Mouse (Mus musculus) C2C12 (cell line): ENCODE results near the gene Nrxn1. TPM values are rescaled to one million over a fixed set of nuclear protein-coding genes. Genes with fewer than 3 reads are reported as not detected.

ENCODE experiments used
- H3K27me3 ChIP-seq: one replicate; pipeline ENCODE4 v1.6.1; 2011; ENCODE audit not compliant: control insufficient read depth, insufficient read depth, insufficient read length
- H3K36me3 ChIP-seq: one replicate; pipeline ENCODE4 v1.6.1; 2011; ENCODE audit not compliant: control insufficient read depth, insufficient read depth
- H3K4me3 ChIP-seq: one replicate; pipeline ENCODE4 v1.5.1; 2011; ENCODE audit warnings: mild to moderate bottlenecking, control low read depth; ENCODE audit not compliant: poor library complexity, insufficient read depth, severe bottlenecking
- H3K79me2 ChIP-seq: one replicate; pipeline ENCODE4 v1.6.1; 2011; ENCODE audit not compliant: control insufficient read depth, insufficient read depth
- H3K79me3 ChIP-seq: one replicate; pipeline ENCODE4 v1.6.1; 2011; ENCODE audit warnings: low read depth, control low read depth
- H3ac ChIP-seq: one replicate; pipeline ENCODE3; 2011; ENCODE audit warnings: low read depth; ENCODE audit not compliant: control insufficient read depth, insufficient read length
- CEBPB ChIP-seq: IDR thresholded peaks from one replicate; pipeline ENCODE4 v1.6.1; 2011; ENCODE audit warnings: low read depth, mild to moderate bottlenecking, control low read depth, moderate library complexity
- CTCF ChIP-seq: IDR thresholded peaks from one replicate; pipeline ENCODE4 v1.5.1; 2011; ENCODE audit not compliant: control insufficient read depth, insufficient read depth, insufficient read length
- FOSL1 ChIP-seq: IDR thresholded peaks from one replicate; pipeline ENCODE4 v1.8.0; 2011; ENCODE audit warnings: mild to moderate bottlenecking, low read length; ENCODE audit not compliant: poor library complexity, insufficient read depth, severe bottlenecking
- MAX ChIP-seq: IDR thresholded peaks from one replicate; pipeline ENCODE4 v1.6.1; 2011; ENCODE audit warnings: mild to moderate bottlenecking, control low read depth
- MYOD1 ChIP-seq: IDR thresholded peaks from one replicate; pipeline ENCODE4 v1.6.1; 2011; ENCODE audit warnings: low read depth; ENCODE audit not compliant: control insufficient read depth, insufficient read length
- MYOG ChIP-seq: IDR thresholded peaks from one replicate; pipeline ENCODE4 v1.6.1; 2011; ENCODE audit not compliant: control insufficient read depth, insufficient read length; ENCODE audit errors: extremely low read depth
- USF1 ChIP-seq: IDR thresholded peaks from one replicate; pipeline ENCODE4 v1.6.1; 2011; ENCODE audit warnings: low read depth, mild to moderate bottlenecking, control low read depth, moderate library complexity
- polyA plus RNA-seq: library from polyadenylated mRNA; unstranded; fragments of >200 nt; fragmentation: generic; extraction: Trizol; gene quantifications from one replicate; pipeline ENCODE4 v1.2.1, GENCODE M21; 2012; ENCODE audit warnings: missing spikeins

Gene Nrxn1
- polyA plus RNA-seq, 1 experiment = 0.22 TPM

DNA sequence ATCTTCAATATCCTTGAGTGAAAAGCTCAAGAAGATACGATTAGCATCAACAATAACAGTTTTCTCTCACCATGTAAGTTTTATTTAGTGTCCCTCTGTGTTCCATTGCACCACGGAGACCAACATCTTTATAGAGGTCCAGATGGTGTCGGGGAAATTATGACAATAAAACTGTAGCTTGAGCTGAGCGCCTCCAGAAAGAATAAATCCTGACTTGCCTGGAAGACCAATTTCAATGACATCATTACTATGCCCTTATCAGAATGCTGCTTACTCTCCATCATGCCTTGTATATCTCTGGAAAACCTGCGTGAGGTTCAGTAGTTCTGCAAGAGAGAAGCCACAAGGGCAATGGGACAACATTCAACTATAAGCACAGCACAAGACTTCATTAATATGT is 187.7 kb downstream of the Nrxn1 start:
- H3ac ChIP-seq = no peak overlapping the region
- H3K36me3 ChIP-seq = no peaks in the 10 kb centered on the region
- H3K79me3 ChIP-seq = no peaks in the 10 kb centered on the region
- H3K79me2 ChIP-seq = no peaks in the 10 kb centered on the region
- H3K4me3 ChIP-seq = no peak overlapping the region
- TF ChIP-seq FOSL1 (no peak), USF1 (no peak), CEBPB (no peak), MYOG (no peak), MAX (no peak)
- no peaks in the 10 kb centered on the region for H3K27me3 ChIP-seq

DNA sequence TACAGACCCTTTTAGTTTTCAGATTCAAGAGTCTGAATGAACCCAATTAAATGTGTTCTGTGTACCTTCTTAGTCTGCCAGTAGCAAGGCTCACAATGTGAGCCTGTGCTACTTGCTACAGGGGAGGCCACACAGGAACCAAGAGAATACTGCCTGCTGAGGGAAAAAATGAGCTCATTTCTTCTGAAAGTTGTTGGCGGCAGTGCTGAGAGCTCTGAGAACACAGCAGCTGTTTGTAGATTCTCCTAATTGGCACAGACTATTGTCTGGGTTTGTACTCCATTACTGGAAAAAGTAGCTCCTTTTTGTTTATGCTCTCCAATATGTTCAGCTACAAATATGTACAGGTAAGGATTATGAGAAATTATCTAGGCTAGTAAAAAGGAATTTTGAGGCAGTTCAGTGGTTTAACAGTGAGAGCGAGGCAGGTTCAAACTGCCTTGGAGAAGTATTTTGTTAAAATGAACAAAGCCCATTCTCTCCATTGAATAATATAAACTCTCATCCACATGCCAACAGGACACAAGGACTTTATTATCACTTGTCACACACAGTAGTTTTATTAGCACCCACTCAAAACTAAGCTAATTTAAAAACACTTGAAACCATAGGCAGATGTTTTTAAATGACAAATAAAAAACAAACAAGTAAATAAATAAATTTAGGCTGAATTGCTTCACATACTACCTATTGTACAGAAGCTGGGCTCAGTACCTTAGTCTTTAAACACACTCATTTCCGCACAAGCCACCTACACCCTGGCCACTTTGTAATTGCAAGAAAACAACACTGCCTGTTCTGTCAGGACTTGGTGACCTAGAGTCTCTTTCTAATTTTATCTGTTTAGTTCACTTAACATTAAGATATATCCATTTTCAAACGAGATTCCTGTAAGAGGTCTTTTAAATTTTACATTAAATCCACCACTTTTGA is 200.3 kb downstream of the Nrxn1 start:
- H3K79me3 ChIP-seq = no peaks in the 10 kb centered on the region
- H3K27me3 ChIP-seq = no peaks in the 10 kb centered on the region
- TF ChIP-seq FOSL1 (no peak), MYOD1 (no peak), CTCF (no peak), MAX (no peak), MYOG (no peak), USF1 (no peak), CEBPB (no peak)
- H3K4me3 ChIP-seq = no peak overlapping the region
- H3K79me2 ChIP-seq = no peaks in the 10 kb centered on the region
- no peak overlapping the region for H3ac ChIP-seq
- no peaks in the 10 kb centered on the region for H3K36me3 ChIP-seq

DNA sequence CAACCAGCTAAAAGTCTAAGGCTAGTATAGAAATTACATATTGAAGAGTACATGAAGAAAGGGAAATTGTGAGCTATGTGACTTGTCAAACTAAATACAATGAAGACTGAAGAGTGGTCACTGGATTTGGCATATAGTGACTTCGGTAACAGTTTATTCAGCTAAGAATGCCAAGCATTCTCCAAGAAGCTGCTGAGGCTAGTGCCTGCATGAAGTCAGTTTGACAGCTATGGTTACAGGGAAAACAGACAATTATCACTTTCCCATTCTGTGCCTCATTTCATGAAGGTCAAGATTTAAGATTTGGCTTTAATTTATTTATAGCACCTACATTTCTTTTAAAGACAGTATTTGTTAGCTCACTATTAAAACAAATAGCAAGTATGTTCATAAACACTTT is 201.2 kb downstream of the Nrxn1 start:
- H3K79me2 ChIP-seq = no peaks in the 10 kb centered on the region
- H3K27me3 ChIP-seq = no peaks in the 10 kb centered on the region
- H3K4me3 ChIP-seq = no peak overlapping the region
- TF ChIP-seq FOSL1 (no peak), MYOD1 (no peak), MAX (no peak), CEBPB (no peak), USF1 (no peak)
- H3K36me3 ChIP-seq = no peaks in the 10 kb centered on the region
- no peaks in the 10 kb centered on the region for H3K79me3 ChIP-seq
- H3ac ChIP-seq = no peak overlapping the region

DNA sequence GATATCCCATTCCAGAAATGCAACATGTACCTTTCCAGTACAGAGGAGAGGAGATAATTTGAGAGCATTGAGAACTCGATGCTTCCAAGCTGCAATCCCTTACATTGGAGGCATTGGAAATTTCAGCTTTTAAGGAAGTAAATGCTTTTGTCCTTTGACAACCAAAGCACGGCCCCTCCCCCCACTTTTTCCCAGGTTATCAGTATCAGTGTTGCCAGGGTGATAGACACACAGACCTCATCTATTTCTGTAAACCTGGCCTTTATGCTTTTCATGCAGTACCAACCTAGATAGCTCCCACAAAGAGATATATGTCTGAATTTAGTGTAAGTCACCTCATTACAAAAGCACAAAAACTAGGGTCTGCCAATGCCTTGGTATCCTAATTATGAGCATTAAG is 235.6 kb downstream of the Nrxn1 start:
- Histone ChIP-seq H3ac (no peak overlapping the region), H3K27me3 (no peaks in the 10 kb centered on the region), H3K36me3 (no peaks in the 10 kb centered on the region), H3K79me3 (no peaks in the 10 kb centered on the region), H3K79me2 (no peaks in the 10 kb centered on the region), H3K4me3 (no peak overlapping the region)
- no peak for TF ChIP-seq MYOG
- no peak for TF ChIP-seq MAX
- TF ChIP-seq CTCF = no peak
- no peak for TF ChIP-seq FOSL1
- no peak for TF ChIP-seq USF1
- TF ChIP-seq MYOD1 = no peak
- TF ChIP-seq CEBPB = no peak

DNA sequence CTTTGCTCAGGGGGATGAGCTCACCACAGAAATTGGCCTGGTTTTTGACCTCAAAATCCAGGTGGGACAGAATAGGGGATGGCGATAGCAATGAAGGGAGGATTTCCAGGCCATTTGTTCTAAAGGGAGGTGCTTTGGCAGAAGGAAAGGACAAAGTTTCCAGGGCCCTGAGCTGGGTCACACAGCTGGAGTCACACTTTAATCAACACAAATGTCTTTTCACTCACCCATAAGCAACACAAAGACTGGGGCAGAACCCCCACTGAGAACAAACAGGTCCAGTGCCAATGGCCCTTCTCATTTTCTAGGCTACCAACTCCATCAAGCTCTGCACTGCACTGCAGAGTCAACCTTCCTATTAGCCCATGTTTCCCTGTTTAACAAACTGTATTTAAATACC is 249.0 kb downstream of the Nrxn1 start:
- Histone ChIP-seq H3ac (no peak overlapping the region), H3K27me3 (no peaks in the 10 kb centered on the region), H3K4me3 (no peak overlapping the region), H3K36me3 (no peaks in the 10 kb centered on the region), H3K79me2 (no peaks in the 10 kb centered on the region), H3K79me3 (no peaks in the 10 kb centered on the region)
- no peak for TF ChIP-seq MYOG

DNA sequence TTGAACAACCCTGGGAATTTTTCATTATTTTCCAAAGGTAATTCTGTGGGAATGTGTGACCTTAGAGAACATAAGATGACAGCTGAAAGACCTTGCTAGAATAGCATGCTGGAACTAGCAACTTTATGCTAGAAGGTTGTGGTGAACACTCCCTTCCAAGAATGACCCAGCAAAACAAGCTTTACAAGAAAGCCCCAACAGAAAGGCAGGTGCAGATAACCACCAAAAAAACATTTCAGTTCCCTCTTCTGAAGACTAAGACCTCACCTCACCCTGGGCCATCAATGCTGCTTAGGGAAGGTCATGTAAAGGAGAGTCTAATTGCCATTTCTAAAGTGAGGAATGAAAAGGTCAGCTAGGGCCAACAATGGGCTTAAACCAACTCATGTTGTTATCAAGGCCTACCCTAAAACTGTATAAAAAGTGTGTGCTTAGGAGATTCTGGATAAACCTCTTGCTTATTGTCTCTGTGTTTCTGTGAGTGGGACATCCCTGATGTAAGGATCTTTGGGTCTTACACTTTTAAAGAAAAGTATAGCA is 249.7 kb downstream of the Nrxn1 start:
- Histone ChIP-seq H3K36me3 (no peaks in the 10 kb centered on the region), H3K27me3 (no peaks in the 10 kb centered on the region), H3ac (no peak overlapping the region), H3K4me3 (no peak overlapping the region), H3K79me2 (no peaks in the 10 kb centered on the region), H3K79me3 (no peaks in the 10 kb centered on the region)
- TF ChIP-seq MYOD1 (no peak), USF1 (no peak), MAX (no peak), MYOG (no peak), CEBPB (no peak), FOSL1 (no peak), CTCF (no peak)
